Mouse (Mus musculus) midbrain, embryonic 11.5 days (tissue): ENCODE measurements around the gene Atxn1. TPM values are rescaled to one million over a fixed set of nuclear protein-coding genes. Genes with fewer than 3 reads are reported as not detected.
A peak's percentile ranks its signal among the peaks of the same experiment; 100 is the strongest.

ENCODE experiments used
- ATAC-seq: fragments of 200-750 bp; cut with Nextera tagmentation; 2 replicates; pipeline ENCODE4 v1.8.0; 2017; ENCODE audit warnings: moderate TSS enrichment, moderate library complexity; ENCODE audit not compliant: low FRiP score
- DNase-seq: peaks from one replicate; pipeline ENCODE4 v3.0.0; 2015; ENCODE audit warnings: low spot score; ENCODE audit errors: missing footprints
- H3K27ac ChIP-seq: fragments of 300-500 bp; sonication (generic); 2 replicates; pipeline ENCODE4 v1.5.1; 2014; ENCODE audit warnings: low read depth, low read length
- H3K27me3 ChIP-seq: fragments of 300-500 bp; sonication (generic); 2 replicates; pipeline ENCODE4 v1.6.1; 2014; ENCODE audit warnings: mild to moderate bottlenecking, low read length, moderate library complexity, mixed read lengths; ENCODE audit not compliant: control insufficient read depth, insufficient read depth
- H3K36me3 ChIP-seq: fragments of 300-500 bp; sonication (generic); 2 replicates; pipeline ENCODE4 v1.6.1; 2014; ENCODE audit warnings: mild to moderate bottlenecking, low read length, moderate library complexity, mixed read lengths; ENCODE audit not compliant: control insufficient read depth, insufficient read depth
- H3K4me1 ChIP-seq: fragments of 300-500 bp; sonication (generic); 2 replicates; pipeline ENCODE4 v1.6.1; 2014; ENCODE audit warnings: low read length; ENCODE audit not compliant: control insufficient read depth, insufficient read depth
- H3K4me2 ChIP-seq: fragments of 300-500 bp; sonication (generic); 2 replicates; pipeline ENCODE4 v1.6.1; 2014; ENCODE audit warnings: mild to moderate bottlenecking, moderate library complexity
- H3K4me3 ChIP-seq: fragments of 300-500 bp; sonication (generic); 2 replicates; pipeline ENCODE4 v1.5.1; 2014; ENCODE audit warnings: low read depth, low read length
- H3K9ac ChIP-seq: fragments of 300-500 bp; sonication (generic); 2 replicates; pipeline ENCODE4 v1.6.1; 2014; ENCODE audit warnings: low read length
- H3K9me3 ChIP-seq: fragments of 300-500 bp; sonication (generic); 2 replicates; pipeline ENCODE4 v1.6.1; 2016; ENCODE audit warnings: low read length; ENCODE audit not compliant: control insufficient read depth
- WGBS: fragments of 180-500 bp; shearing (Covaris S2); extraction: QIAGEN DNeasy Blood & Tissue Kit; methylation state at CpG from one replicate; pipeline ENCODE4 v1.1.7; 2014; 5-methylcytosine and 5-hydroxymethylcytosine counted together
- polyA plus RNA-seq: library from polyadenylated mRNA; unstranded; fragments of >200 nt; fragmentation: Nextera tagmentation; extraction: Ambion mirVana; gene quantifications from 2 replicates; pipeline ENCODE4 v1.2.1, GENCODE M21; 2014

Atxn1 gene
- polyA plus RNA-seq, 1 experiment from 2014 or later: 1.7 TPM

GRCm38 (mm10) chr13:45681196-45681595, 283.6 kb downstream of the Atxn1 start:
- DNase-seq (no peak), ATAC-seq (no peak)
- Histone ChIP-seq H3K4me1 (no peaks in the 10 kb centered on the region), H3K9me3 (no peaks in the 10 kb centered on the region), H3K4me3 (no peak overlapping the region), H3K36me3 (no peaks in the 10 kb centered on the region), H3K27me3 (no peaks in the 10 kb centered on the region), H3K9ac (no peak overlapping the region), H3K27ac (no peak overlapping the region), H3K4me2 (no peak overlapping the region)
- 92% methylated on average over 5 of the region's 5 CpGs for WGBS

DNA sequence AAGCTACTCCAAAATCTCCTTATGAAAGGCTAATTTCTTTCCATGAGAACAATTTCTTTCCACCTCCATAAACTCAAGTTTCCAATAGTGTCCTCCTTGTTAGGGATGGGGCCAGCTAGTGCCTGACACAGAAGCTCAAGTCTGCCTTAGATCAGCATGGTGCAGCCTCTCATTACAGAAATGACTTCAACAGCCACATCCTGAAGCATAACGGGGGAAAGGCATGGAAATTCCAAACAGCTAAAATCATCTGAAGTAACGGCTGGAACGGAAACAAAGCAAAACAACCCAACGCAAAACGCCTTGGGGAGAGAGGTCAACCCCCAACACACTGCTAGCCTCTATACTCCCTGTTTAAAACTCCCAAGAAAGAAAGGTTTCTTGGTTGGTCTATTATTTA, 284.2 kb downstream of the Atxn1 start:
- WGBS: 77% methylated on average over 5 of the region's 5 CpGs
- ATAC-seq: no peak
- no peak overlapping the region for H3K4me3 ChIP-seq
- no peak for DNase-seq
- H3K9ac ChIP-seq: no peak overlapping the region
- no peaks in the 10 kb centered on the region for H3K4me1 ChIP-seq
- H3K27me3 ChIP-seq: no peaks in the 10 kb centered on the region
- no peak overlapping the region for H3K27ac ChIP-seq
- H3K4me2 ChIP-seq: no peak overlapping the region
- no peaks in the 10 kb centered on the region for H3K36me3 ChIP-seq
- H3K9me3 ChIP-seq: no peaks in the 10 kb centered on the region

GRCm38 (mm10) chr13:45679096-45679495, 285.7 kb downstream of the Atxn1 start:
- ATAC-seq: no peak
- 96% methylated on average over 1 of the region's 1 CpGs for WGBS

DNA sequence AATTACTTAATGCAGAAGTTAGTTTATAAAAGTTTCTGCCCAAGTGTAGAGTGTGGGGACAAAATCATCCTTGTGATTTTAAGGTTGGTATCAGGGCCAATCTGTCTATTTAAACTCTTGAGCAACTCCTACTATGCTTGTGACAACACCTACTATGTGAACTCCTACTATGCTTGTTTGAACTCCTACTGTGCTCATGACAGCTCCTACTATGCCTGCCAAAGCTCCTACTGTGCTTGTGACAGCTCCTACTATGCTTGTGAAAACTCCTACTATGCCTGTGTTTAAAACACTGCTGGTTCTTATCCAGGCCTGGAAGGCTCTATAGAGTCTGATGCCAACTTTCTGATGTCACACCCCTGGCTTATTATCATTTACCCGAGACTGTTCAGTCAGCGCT, 292.2 kb downstream of the Atxn1 start:
- DNase-seq (no peak), ATAC-seq (no peak)
- no peaks in the 10 kb centered on the region for H3K4me1 ChIP-seq
- no peak overlapping the region for H3K4me2 ChIP-seq
- no peaks in the 10 kb centered on the region for H3K36me3 ChIP-seq
- no peak overlapping the region for H3K27ac ChIP-seq
- H3K9ac ChIP-seq: no peak overlapping the region
- 74% methylated on average over 2 of the region's 2 CpGs for WGBS
- H3K9me3 ChIP-seq: no peaks in the 10 kb centered on the region
- H3K4me3 ChIP-seq: no peak overlapping the region
- H3K27me3 ChIP-seq: no peaks in the 10 kb centered on the region

More at GRCm38 (mm10) chr13:45679096-45679495, 285.7 kb downstream of the Atxn1 start:
- H3K4me1 ChIP-seq: no peaks in the 10 kb centered on the region
- no peak overlapping the region for H3K27ac ChIP-seq
- no peaks in the 10 kb centered on the region for H3K27me3 ChIP-seq
- no peak overlapping the region for H3K4me2 ChIP-seq
- peak; percentile 57 for DNase-seq
- no peaks in the 10 kb centered on the region for H3K36me3 ChIP-seq
- no peaks in the 10 kb centered on the region for H3K9me3 ChIP-seq
- H3K9ac ChIP-seq: no peak overlapping the region
- H3K4me3 ChIP-seq: no peak overlapping the region

- no peaks in the 10 kb centered on the region for H3K27me3 ChIP-seq
- no peaks in the 10 kb centered on the region for H3K9me3 ChIP-seq
- no peaks in the 10 kb centered on the region for H3K36me3 ChIP-seq
- H3K4me1 ChIP-seq: no peaks in the 10 kb centered on the region
- 85% methylated on average over 11 of the region's 11 CpGs for WGBS
- no peak overlapping the region for H3K9ac ChIP-seq
- no peak overlapping the region for H3K4me2 ChIP-seq
- no peak overlapping the region for H3K4me3 ChIP-seq
- no peak for ATAC-seq
- no peak overlapping the region for H3K27ac ChIP-seq
- DNase-seq: no peak
Observed at GRCm38 (mm10) chr13:45669969-45670368, 294.8 kb downstream of the Atxn1 start.

DNA sequence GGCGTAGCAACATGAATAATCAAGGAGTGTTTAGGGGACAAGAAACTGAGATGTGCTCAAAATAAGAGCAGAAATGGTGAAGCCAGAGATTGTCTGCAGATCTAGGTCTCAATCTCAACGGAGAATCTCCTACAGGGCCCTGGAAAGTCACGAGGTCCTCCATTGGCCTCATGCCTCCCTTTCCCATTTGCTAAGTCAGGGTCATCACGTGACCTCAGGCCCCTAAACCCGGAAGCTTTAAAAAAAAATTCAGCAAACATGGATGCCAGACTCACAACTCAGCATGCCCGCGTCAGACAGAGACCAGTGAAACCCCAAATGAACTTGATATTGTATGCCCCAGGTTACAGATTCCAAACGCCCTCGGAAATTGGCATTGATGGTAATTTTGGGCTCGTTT, 302.0 kb downstream of the Atxn1 start:
- Histone ChIP-seq H3K27ac (no peak overlapping the region), H3K4me1 (no peaks in the 10 kb centered on the region), H3K36me3 (no peaks in the 10 kb centered on the region), H3K4me2 (no peak overlapping the region), H3K4me3 (no peak overlapping the region), H3K27me3 (no peaks in the 10 kb centered on the region), H3K9me3 (no peaks in the 10 kb centered on the region), H3K9ac (no peak overlapping the region)
- 94% methylated on average over 10 of the region's 10 CpGs for WGBS
- DNase-seq (peak; percentile 60), ATAC-seq (no peak)

GRCm38 (mm10) chr13:45662216-45662615, 302.6 kb downstream of the Atxn1 start:
- H3K36me3 ChIP-seq: no peaks in the 10 kb centered on the region
- ATAC-seq (no peak), DNase-seq (peak; percentile 8)
- no peak overlapping the region for H3K9ac ChIP-seq
- H3K27me3 ChIP-seq: no peaks in the 10 kb centered on the region
- WGBS: 74% methylated on average over 3 of the region's 3 CpGs
- H3K4me2 ChIP-seq: no peak overlapping the region
- no peaks in the 10 kb centered on the region for H3K4me1 ChIP-seq
- H3K9me3 ChIP-seq: no peaks in the 10 kb centered on the region
- H3K27ac ChIP-seq: no peak overlapping the region
- H3K4me3 ChIP-seq: no peak overlapping the region

DNA sequence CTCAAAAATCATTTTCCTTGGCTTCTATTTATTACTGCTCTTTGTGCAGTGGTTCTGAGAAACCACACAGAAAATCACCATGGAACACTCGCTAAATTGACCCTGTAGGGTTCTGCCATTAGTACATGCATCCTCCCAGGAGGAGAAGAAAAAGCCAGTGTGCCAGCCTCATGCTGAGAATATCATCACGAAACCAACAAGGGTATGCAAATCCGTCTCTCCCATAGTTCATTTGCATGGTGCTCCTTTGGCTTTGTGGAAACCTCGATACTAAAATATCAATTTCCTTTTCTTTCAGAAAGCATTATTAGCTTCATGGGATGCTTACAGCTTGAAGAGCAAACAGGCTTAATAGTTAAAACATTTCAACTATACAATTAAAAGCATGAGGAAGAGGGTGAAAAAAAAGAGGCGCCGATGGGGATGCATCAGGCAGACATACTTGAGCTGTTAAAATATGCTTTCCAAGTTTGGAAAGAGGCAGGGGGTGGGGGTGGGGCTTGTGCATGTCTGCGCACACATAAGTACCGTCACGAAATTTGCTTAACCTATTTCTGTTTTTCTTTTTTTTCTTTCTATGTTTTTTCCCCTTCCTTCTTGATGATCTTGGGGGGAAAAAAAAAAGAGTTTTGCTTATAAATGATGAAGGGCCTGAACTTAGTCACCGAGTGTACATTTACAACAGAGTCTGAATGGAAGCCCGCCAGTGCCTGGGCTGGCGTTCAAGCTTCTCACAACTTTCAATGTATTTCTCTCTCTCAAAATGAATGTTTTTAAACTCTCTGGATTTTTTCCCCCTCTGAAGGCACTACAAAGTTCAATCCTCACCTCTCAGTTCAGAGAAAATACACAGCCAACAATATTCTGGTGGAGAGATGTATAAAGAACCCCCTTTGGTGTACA, 303.3 kb downstream of the Atxn1 start:
- Histone ChIP-seq H3K4me1 (no peaks in the 10 kb centered on the region), H3K9me3 (no peaks in the 10 kb centered on the region), H3K4me2 (no peak overlapping the region), H3K4me3 (no peak overlapping the region), H3K27ac (no peak overlapping the region), H3K27me3 (no peaks in the 10 kb centered on the region), H3K36me3 (no peaks in the 10 kb centered on the region), H3K9ac (no peak overlapping the region)
- WGBS: 88% methylated on average over 12 of the region's 12 CpGs
- peak; percentile 4 for DNase-seq
- no peak for ATAC-seq

DNA sequence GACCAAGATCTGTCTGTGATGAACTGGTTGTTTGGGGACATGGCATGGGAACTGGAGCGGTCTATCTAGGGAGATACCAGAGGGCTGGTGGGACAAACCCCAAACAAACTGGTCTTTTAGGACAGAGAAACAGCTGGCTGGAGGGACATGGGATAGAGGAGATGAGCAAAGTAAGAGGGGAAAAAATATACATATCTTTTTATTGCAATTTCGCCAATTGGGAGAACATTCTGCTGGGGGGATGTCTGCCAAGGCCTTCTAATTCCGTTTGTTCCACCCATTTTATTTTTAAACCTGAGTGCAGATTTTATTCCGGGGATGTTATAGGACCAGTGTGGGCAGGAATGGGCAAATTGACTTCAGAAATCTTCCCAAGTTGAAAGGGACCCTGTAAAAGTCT, 305.0 kb downstream of the Atxn1 start:
- H3K36me3 ChIP-seq: no peaks in the 10 kb centered on the region
- ATAC-seq (no peak), DNase-seq (no peak)
- WGBS: 84% methylated on average over 4 of the region's 4 CpGs
- H3K9ac ChIP-seq: no peak overlapping the region
- H3K4me1 ChIP-seq: no peaks in the 10 kb centered on the region
- H3K27ac ChIP-seq: no peak overlapping the region
- no peak overlapping the region for H3K4me3 ChIP-seq
- H3K27me3 ChIP-seq: no peaks in the 10 kb centered on the region
- no peaks in the 10 kb centered on the region for H3K9me3 ChIP-seq
- H3K4me2 ChIP-seq: no peak overlapping the region
